Mouse (Mus musculus): ENCODE data around the gene Catspere2.
"Not testable (repeated sequence)": the region's sequence is repeated elsewhere in the genome, so short reads cannot be mapped to it uniquely, and the experiment has no call there.

Catspere2 gene

GRCm38 (mm10) chr1:177983024-177983450 lies at the start of gene Catspere2:
Gene Catspere2, plus strand, starts transcription at chr1:177983423.
- DNase-seq = peak; percentile 99

GRCm38 (mm10) chr1:177940422-177940977 lies 42.7 kb upstream of the Catspere2 start:
- DNase-seq = not testable (repeated sequence)

GRCm38 (mm10) chr1:177981276-177981675 lies 1.9 kb upstream of the Catspere2 start:
- DNase-seq = no peak

- DNase-seq = peak; percentile 68
These were observed 359 bp downstream of the Catspere2 start for GRCm38 (mm10) chr1:177983582-177983981.

GRCm38 (mm10) chr1:177984206-177984605 lies 983 bp downstream of the Catspere2 start:
- peak; percentile 15 for DNase-seq

- DNase-seq = not testable (repeated sequence)
These were observed 4.3 kb downstream of the Catspere2 start for GRCm38 (mm10) chr1:177987476-177987875.

- DNase-seq = peak; percentile 62
These were observed 89.6 kb downstream of the Catspere2 start for GRCm38 (mm10) chr1:178072798-178073197.

GRCm38 (mm10) chr1:178097865-178098264 lies 114.6 kb downstream of the Catspere2 start:
- DNase-seq = not testable (repeated sequence)

- not testable (repeated sequence) for DNase-seq
These were observed 125.3 kb downstream of the Catspere2 start for GRCm38 (mm10) chr1:178108514-178108913.

GRCm38 (mm10) chr1:178122236-178122635 lies 139.0 kb downstream of the Catspere2 start:
- DNase-seq = not testable (repeated sequence)

- DNase-seq = no peak
These were observed 151.1 kb downstream of the Catspere2 start for GRCm38 (mm10) chr1:178134288-178134687.

- DNase-seq = not testable (repeated sequence)
These were observed 163.3 kb downstream of the Catspere2 start for GRCm38 (mm10) chr1:178146513-178146912.

GRCm38 (mm10) chr1:178146915-178147314 lies 163.7 kb downstream of the Catspere2 start:
- not testable (repeated sequence) for DNase-seq

GRCm38 (mm10) chr1:178182251-178182650 lies 199.0 kb downstream of the Catspere2 start:
- DNase-seq = no peak

- DNase-seq = no peak
These were observed 202.4 kb downstream of the Catspere2 start for GRCm38 (mm10) chr1:178185591-178185990.

- DNase-seq = peak; percentile 91
These were observed 204.1 kb downstream of the Catspere2 start, which contains the start of gene Desi2 for GRCm38 (mm10) chr1:178187216-178187791. Gene Desi2, plus strand, starts transcription at chr1:178187417.

GRCm38 (mm10) chr1:178187810-178188209 lies 204.6 kb downstream of the Catspere2 start:
- DNase-seq = peak; percentile 91

- DNase-seq = peak; percentile 23
These were observed 205.2 kb downstream of the Catspere2 start for GRCm38 (mm10) chr1:178188386-178188785.

GRCm38 (mm10) chr1:178205701-178206325 lies 222.6 kb downstream of the Catspere2 start:
- no peak for DNase-seq

GRCm38 (mm10) chr1:178207856-178208255 lies 224.6 kb downstream of the Catspere2 start:
- DNase-seq = not testable (repeated sequence)

GRCm38 (mm10) chr1:178209966-178210365 lies 226.7 kb downstream of the Catspere2 start:
- no peak for DNase-seq

- DNase-seq = no peak
These were observed 233.9 kb downstream of the Catspere2 start for GRCm38 (mm10) chr1:178217157-178217556.

GRCm38 (mm10) chr1:178218305-178218704 lies 235.1 kb downstream of the Catspere2 start:
- DNase-seq = no peak

Data from thymus, postnatal 4 days (tissue).